Mouse (Mus musculus) testis, adult 2 months (tissue): Measurements from ENCODE around the gene Nudt1.

ENCODE experiments used
- CTCF ChIP-seq: fragments of 200-500 bp; IDR thresholded peaks from 2 replicates; pipeline ENCODE4 v1.5.1; 2012; ENCODE audit warnings: low read depth, mild to moderate bottlenecking, inconsistent platforms, low read length, moderate library complexity; ENCODE audit not compliant: control insufficient read depth, insufficient read depth, insufficient replicate concordance
- POLR2A ChIP-seq: fragments of 200-500 bp; IDR thresholded peaks from 2 replicates; pipeline ENCODE4 v1.6.1; 2012; ENCODE audit warnings: low read depth, mild to moderate bottlenecking, inconsistent platforms, low read length, moderate library complexity; ENCODE audit not compliant: control insufficient read depth

GRCm38 (mm10) chr5:140288287-140288686 is 33.2 kb upstream of the Nudt1 start:
- TF ChIP-seq POLR2A (no peak), CTCF (no peak)
